In the genomic region with DNA sequence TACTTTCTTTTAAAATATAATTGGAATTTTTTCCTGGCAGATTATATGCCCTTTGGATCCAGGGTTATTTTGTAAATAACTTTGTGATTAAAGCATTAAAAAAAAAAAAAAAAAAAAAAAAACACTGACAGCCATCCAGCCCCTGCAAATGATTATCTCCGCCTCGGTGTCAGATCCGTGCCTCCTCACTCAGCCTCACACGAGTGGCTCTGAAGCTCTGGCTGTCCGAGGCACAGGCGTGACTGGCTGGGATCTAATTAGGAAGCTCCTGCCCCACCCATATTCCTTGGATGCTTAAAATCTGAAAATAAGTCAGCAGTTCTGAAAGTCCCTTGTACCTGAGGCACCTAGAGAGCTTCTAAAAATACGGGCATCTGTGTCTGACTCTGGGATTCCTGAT, we compare ENCODE assay signal across 19 mouse cellular contexts.
DNase-seq lines count a peak whose midpoint lies in the region; ATAC-seq and TF ChIP-seq lines count a peak whose summit lies in the region.
"Had no signal": no experiment of that assay in that cellular context is flagged by ENCODE, and none has a peak within 500 bp of the region (broad histone marks: within the 10 kb centered on the region; RNA-seq: fewer than 3 reads in every experiment).

No protein-coding gene starts in this region.

- no peak overlapping the region for H3K4me3 ChIP-seq in hindbrain, embryonic 13.5 days
- H3K4me3 ChIP-seq in hindbrain, embryonic 11.5 days (ENCODE audit: low read depth, low read length) = no peak overlapping the region
- no peak overlapping the region for H3K4me3 ChIP-seq in midbrain, embryonic 14.5 days (replicated peaks; ENCODE audit: low read depth, low read length)
- H3K4me3 ChIP-seq in midbrain, postnatal 0 days (ENCODE audit: low read depth, low read length) = no peak overlapping the region
- H3K4me3 ChIP-seq in hindbrain, embryonic 14.5 days (replicated peaks; ENCODE audit: low read length) = no peak overlapping the region
- H3K4me3 ChIP-seq: forebrain, embryonic 13.5 days; heart, adult 2 months had no signal

- peak overlapping the region; percentile 81 for H3K27ac ChIP-seq in hindbrain, embryonic 13.5 days
- no peak overlapping the region for H3K27ac ChIP-seq in hindbrain, embryonic 11.5 days (ENCODE audit: low read depth, low read length)
- 0 out of 2 replicates have a peak overlapping the region, but pooled peaks have one; percentile 26 for H3K27ac ChIP-seq in midbrain, embryonic 14.5 days (replicated peaks; ENCODE audit: low read depth, low read length)
- no peak overlapping the region for H3K27ac ChIP-seq in midbrain, postnatal 0 days (ENCODE audit: low read depth, low read length)
- H3K27ac ChIP-seq in hindbrain, embryonic 14.5 days = peak overlapping the region; percentile 62; the same call in 1 of the 2 replicates
- H3K27ac ChIP-seq: heart, adult 2 months had no signal

- no peak for TF ChIP-seq CTCF in midbrain, postnatal 0 days (IDR thresholded peaks at IDR 0.05)

- ATAC-seq in hindbrain, embryonic 13.5 days (ENCODE audit: low FRiP score) = no peak
- no peak for ATAC-seq in hindbrain, embryonic 11.5 days (ENCODE audit: low FRiP score)
- ATAC-seq in midbrain, embryonic 14.5 days (ENCODE audit: low FRiP score, low TSS enrichment) = no peak
- no peak for ATAC-seq in midbrain, postnatal 0 days (ENCODE audit: low FRiP score)
- ATAC-seq in hindbrain, embryonic 14.5 days (ENCODE audit: low FRiP score) = no peak
- ATAC-seq in inflammation-experienced regulatory T-cells, adult 6 months = no peak
- ATAC-seq: activated CD4-positive, CD25-positive, alpha-beta regulatory T cell, adult 4 months; forebrain, embryonic 13.5 days had no signal

- H3K4me1 ChIP-seq in hindbrain, embryonic 13.5 days (replicated peaks) = peaks cover 80% of the 10 kb centered on the region
- H3K4me1 ChIP-seq in hindbrain, embryonic 11.5 days (replicated peaks; ENCODE audit: control insufficient read depth, insufficient read depth, low read length) = peaks cover 11% of the 10 kb centered on the region; the same call in 1 of the 2 replicates
- peaks cover 51% of the 10 kb centered on the region for H3K4me1 ChIP-seq in midbrain, embryonic 14.5 days (ENCODE audit: control insufficient read depth, insufficient read depth, low read length)
- peaks cover 14% of the 10 kb centered on the region; the same call in 1 of the 2 replicates for H3K4me1 ChIP-seq in midbrain, postnatal 0 days (ENCODE audit: insufficient read depth, low read length)
- peaks cover 52% of the 10 kb centered on the region for H3K4me1 ChIP-seq in hindbrain, embryonic 14.5 days (replicated peaks; ENCODE audit: control insufficient read depth, insufficient read depth, low read length)

- H3K27me3 ChIP-seq in hindbrain, embryonic 13.5 days = no peaks in the 10 kb centered on the region
- no peaks in the 10 kb centered on the region for H3K27me3 ChIP-seq in hindbrain, embryonic 11.5 days (ENCODE audit: control insufficient read depth, insufficient read depth, low read length)
- no peaks in the 10 kb centered on the region for H3K27me3 ChIP-seq in midbrain, embryonic 14.5 days (ENCODE audit: control insufficient read depth, insufficient read depth, low read length)
- no peaks in the 10 kb centered on the region for H3K27me3 ChIP-seq in midbrain, postnatal 0 days (ENCODE audit: insufficient read depth, low read length)
- H3K27me3 ChIP-seq in hindbrain, embryonic 14.5 days (ENCODE audit: control insufficient read depth, insufficient read depth, low read length) = no peaks in the 10 kb centered on the region
- H3K27me3 ChIP-seq: forebrain, embryonic 13.5 days had no signal

- no peak overlapping the region for H3K9ac ChIP-seq in hindbrain, embryonic 13.5 days
- no peak overlapping the region for H3K9ac ChIP-seq in hindbrain, embryonic 11.5 days (ENCODE audit: low read depth, low read length)
- H3K9ac ChIP-seq in midbrain, embryonic 14.5 days (replicated peaks; ENCODE audit: low read length) = no peak overlapping the region
- H3K9ac ChIP-seq in midbrain, postnatal 0 days (replicated peaks; ENCODE audit: low read length, poor library complexity, severe bottlenecking) = no peak overlapping the region
- H3K9ac ChIP-seq in hindbrain, embryonic 14.5 days = no peak overlapping the region
- H3K9ac ChIP-seq: forebrain, embryonic 13.5 days had no signal

- no peak overlapping the region for H3K4me2 ChIP-seq in hindbrain, embryonic 13.5 days
- H3K4me2 ChIP-seq in hindbrain, embryonic 11.5 days (replicated peaks; ENCODE audit: low read depth, low read length) = no peak overlapping the region
- no peak overlapping the region for H3K4me2 ChIP-seq in midbrain, embryonic 14.5 days (ENCODE audit: low read length)
- no peak overlapping the region for H3K4me2 ChIP-seq in midbrain, postnatal 0 days (ENCODE audit: low read depth, low read length, poor library complexity, severe bottlenecking)
- no peak overlapping the region for H3K4me2 ChIP-seq in hindbrain, embryonic 14.5 days (replicated peaks)
- H3K4me2 ChIP-seq: forebrain, embryonic 13.5 days had no signal

- H3K9me3 ChIP-seq in hindbrain, embryonic 13.5 days = no peaks in the 10 kb centered on the region
- no peaks in the 10 kb centered on the region for H3K9me3 ChIP-seq in hindbrain, embryonic 11.5 days (ENCODE audit: control insufficient read depth, low read length)
- H3K9me3 ChIP-seq in midbrain, embryonic 14.5 days (ENCODE audit: control insufficient read depth, low read length) = no peaks in the 10 kb centered on the region
- no peaks in the 10 kb centered on the region for H3K9me3 ChIP-seq in midbrain, postnatal 0 days (ENCODE audit: low read length)
- H3K9me3 ChIP-seq in hindbrain, embryonic 14.5 days (ENCODE audit: control insufficient read depth, low read length) = no peaks in the 10 kb centered on the region
- H3K9me3 ChIP-seq: forebrain, embryonic 13.5 days had no signal

- 54% methylated on average over 7 of the region's 7 CpGs for WGBS in hindbrain, embryonic 13.5 days
- WGBS in hindbrain, embryonic 11.5 days = 69% methylated on average over 7 of the region's 7 CpGs
- 41% methylated on average over 7 of the region's 7 CpGs for WGBS in midbrain, embryonic 14.5 days
- 44% methylated on average over 7 of the region's 7 CpGs for WGBS in midbrain, postnatal 0 days
- 45% methylated on average over 7 of the region's 7 CpGs for WGBS in hindbrain, embryonic 14.5 days

- DNase-seq in hindbrain, embryonic 11.5 days (ENCODE audit: low spot score) = no peak
- DNase-seq in midbrain, embryonic 14.5 days = no peak
- DNase-seq in midbrain, postnatal 0 days (ENCODE audit: low spot score) = no peak
- DNase-seq in hindbrain, embryonic 14.5 days (ENCODE audit: low spot score) = no peak
- DNase-seq in cerebellum, adult 11-12 months = no peak
- DNase-seq: adrenal gland, postnatal 14 days; B cell, adult 2 months; cerebellum, adult 8-10 months; gastrocnemius, postnatal 10 days; heart, adult 2 months; kidney, adult 2 months; kidney, postnatal 36 days; liver; lung, adult 18-20 months; thymus, postnatal 36 days had no signal

- H3K36me3 ChIP-seq in hindbrain, embryonic 13.5 days = peaks cover 27% of the 10 kb centered on the region
- no peaks in the 10 kb centered on the region for H3K36me3 ChIP-seq in hindbrain, embryonic 11.5 days (ENCODE audit: control insufficient read depth, insufficient read depth, low read length)
- H3K36me3 ChIP-seq in midbrain, embryonic 14.5 days (ENCODE audit: control insufficient read depth, insufficient read depth, low read length) = peaks cover 45% of the 10 kb centered on the region
- peaks cover 21% of the 10 kb centered on the region for H3K36me3 ChIP-seq in midbrain, postnatal 0 days (ENCODE audit: insufficient read depth, low read length)
- H3K36me3 ChIP-seq in hindbrain, embryonic 14.5 days (replicated peaks; ENCODE audit: control insufficient read depth, insufficient read depth) = peaks cover 43% of the 10 kb centered on the region

Comparison
In these comparisons a context has a peak if more than half of its experiments do, and no peak if none do; other contexts are left out.
1. H3K27ac ChIP-seq: peak in hindbrain, embryonic 13.5 days (single experiment), midbrain, embryonic 14.5 days (single experiment) and hindbrain, embryonic 14.5 days (single experiment); none in hindbrain, embryonic 11.5 days (single experiment) and midbrain, postnatal 0 days (single experiment).